Mouse (Mus musculus): ENCODE results near the gene Tbx21. TPM values are rescaled to one million over a fixed set of nuclear protein-coding genes. Genes with fewer than 3 reads are reported as not detected.

The Tbx21 gene
- total RNA-seq, 2 experiments from 2014 or later, result 0.45 to 0.62 TPM

DNA sequence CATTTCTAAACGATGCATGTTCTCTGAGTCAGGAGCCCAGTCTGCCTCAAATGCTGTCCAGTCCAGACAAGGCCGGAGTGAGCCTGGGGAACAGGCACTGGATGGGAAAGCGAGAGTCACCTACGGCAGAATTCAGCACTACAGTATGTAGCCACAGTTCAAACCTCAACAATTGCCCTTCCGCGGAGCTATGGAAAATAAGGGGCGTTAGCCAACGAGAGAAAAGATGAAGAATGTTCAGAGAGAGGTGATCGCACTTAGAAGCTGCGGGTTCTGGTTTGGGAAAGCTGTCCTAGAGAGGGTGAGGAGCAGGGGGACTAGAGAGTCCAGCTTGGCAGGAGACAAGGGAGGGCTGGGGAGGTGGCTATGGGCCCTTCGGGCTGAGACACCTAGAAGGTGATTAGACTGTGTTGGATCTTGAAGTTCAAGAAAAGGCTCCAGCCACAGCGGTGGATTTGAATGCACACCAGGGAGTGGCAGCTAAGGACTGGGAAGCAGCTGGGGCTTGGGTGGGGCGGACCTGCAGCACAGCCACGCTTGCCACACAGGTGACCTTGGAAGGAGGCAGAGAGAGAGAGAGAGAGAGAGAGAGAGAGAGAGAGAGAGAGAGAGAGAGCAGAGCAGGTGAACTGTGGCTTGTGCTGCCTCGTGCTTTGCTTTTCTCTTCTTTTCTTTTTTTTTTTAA is 30.2 kb downstream of the Tbx21 start:
- DNase-seq (ENCODE audit: low spot score in 2 of 2), result no peak

DNA sequence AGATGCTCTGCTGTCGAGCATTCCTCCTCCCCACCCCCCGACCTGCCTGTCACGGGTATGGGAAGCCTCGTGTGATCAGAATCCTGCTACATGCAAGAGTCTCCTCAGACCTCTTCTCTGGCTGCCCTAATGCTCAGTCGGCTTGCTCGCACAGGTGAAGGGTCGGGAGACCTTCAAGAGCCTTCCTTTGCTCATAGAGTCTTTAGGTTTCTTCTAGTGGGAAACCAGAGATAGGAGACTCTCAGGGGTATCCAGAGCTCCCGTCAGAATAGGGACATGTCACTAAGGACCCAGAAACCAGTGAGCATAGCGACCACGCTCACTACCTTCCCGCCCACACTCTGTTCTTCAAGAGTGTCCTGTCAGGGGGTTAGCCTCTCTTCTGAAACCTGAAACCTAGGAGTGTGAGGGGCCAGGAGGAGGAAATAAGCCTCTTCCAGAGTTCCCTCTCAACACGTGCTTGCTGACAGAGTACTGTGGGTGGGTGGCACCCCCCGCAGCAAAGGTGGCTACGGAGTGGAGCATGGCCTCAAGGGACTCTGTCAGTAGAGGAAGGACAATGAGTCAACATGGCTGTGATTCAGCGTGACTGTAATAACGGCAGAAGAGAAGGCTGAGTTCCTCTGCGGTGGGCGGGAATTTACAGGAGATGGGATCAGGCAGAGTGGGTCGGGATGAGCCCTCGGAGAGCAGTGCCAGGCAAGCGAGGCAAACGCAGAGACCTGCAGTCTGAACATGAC is 31.6 kb downstream of the Tbx21 start:
- no peak for DNase-seq (ENCODE audit: low spot score in 2 of 2)

DNA sequence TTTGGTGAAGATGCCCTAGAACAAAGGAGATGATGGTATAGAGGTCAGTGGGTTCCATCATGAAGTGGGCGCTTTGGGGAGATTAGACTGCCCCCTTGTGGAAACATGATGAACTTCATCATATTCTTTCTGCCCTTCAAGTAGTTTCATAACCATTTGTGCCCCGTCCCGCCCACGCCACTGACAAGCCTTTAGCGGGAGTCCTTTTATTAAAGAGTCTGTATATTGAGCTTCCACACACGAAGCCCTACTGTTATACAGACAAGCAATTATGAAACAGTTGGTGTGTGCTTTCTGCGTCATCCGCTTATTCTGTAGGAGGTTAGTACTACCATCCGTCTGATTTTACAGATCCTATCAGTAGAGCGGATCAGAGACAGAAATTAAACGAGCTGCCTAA is 32.2 kb downstream of the Tbx21 start:
- DNase-seq (ENCODE audit: low spot score in 2 of 2), result peak in 1 of 2 experiments; percentile 14

DNA sequence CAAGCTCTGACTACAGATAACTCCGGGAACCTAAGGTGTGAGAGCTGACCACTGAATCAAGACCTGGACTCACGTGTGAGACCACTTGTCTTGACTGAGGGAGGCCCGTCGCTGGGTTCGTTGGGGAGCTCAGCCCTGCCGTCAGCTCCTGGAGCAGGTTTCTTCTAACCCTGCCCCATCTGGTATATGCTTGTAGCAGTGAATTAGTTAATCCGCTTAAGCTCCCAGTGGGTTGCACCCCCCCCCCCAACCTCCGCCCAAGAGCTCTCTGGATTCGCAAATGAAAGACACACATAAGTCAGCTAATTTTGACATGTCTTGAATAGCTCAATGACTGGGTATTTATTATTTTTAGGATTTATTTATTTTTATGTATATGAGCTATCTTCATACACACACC is 34.8 kb downstream of the Tbx21 start:
- no peak for DNase-seq (ENCODE audit: low spot score in 2 of 2)

DNA sequence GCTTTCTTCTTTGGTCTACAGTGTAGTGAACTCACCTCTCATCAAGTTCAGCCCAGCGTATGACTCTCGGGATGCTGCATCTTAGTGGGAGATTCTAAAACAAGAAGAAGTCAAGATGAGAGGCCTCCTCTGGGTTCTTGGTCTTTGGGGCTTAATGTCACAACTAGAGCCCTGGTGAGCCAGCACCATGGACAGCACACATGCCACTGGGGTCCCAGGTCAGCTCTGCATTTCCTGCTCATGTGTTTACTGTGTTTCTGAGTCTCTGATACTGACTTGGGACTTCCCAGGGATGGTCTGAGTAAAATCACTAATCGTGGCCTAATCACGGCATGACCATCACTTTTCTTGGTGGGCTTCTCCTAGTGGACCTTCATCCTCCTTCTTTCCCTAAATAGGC is 36.4 kb downstream of the Tbx21 start:
- no peak for DNase-seq (ENCODE audit: low spot score in 2 of 2)

DNA sequence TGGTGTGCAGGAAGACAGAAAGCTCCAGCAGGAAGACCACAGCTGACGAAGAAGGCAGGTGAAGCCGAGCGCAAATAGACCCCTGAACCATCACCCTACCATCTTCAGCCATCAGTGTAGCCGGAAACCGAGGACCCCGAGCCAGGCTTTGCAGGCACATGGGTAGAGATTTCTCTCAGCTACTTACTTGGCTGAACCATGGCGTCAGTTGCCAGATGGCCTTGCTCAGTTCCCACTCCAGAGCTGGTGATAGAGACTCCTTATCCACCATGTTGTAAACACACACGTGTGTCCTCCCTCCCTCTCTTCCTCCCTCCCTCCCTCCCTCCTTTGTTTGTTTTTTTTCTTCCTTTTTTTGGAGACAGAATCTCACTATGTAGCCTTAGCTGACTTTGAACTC is 40.9 kb downstream of the Tbx21 start:
- DNase-seq (ENCODE audit: low spot score in 2 of 2), result no peak

DNA sequence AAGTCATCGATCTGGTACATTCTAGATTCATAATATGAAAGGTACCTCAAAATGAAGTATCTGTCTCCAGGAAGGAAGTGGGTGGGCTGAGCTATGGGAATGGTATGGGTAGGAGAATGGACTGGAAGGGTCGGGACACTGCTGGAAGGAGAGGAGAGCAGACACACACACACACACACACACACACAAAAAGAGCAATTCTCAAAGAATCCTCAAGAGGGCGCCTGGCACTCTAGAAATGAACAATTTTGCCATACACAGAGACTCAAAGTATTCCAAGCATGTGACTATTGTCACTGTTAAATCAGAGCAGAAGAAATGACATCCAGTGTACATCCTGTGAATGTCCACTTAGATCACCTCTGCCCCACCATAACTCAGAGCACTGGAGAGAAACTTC is 42.6 kb downstream of the Tbx21 start:
- no peak for DNase-seq (ENCODE audit: low spot score in 2 of 2)

DNA sequence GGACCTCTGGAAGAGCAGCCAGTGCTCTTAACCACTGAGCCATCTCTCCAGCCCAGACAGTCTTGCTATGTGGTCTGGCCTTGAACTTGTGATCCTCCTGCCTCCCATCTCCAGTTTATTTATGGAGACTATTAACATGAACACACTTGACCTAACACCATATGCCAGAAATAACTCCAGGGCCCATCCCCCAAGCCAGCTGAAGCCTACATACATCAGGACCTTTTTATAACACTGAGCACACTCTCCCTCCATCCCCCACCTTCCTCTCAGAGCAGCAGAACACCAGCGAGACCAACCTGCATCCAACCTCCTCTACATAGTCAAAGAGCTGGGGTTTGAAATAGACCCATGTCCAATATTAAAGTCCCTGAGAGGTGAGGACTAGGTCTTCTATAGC is 44.0 kb downstream of the Tbx21 start:
- no peak for DNase-seq (ENCODE audit: low spot score in 2 of 2)

DNA sequence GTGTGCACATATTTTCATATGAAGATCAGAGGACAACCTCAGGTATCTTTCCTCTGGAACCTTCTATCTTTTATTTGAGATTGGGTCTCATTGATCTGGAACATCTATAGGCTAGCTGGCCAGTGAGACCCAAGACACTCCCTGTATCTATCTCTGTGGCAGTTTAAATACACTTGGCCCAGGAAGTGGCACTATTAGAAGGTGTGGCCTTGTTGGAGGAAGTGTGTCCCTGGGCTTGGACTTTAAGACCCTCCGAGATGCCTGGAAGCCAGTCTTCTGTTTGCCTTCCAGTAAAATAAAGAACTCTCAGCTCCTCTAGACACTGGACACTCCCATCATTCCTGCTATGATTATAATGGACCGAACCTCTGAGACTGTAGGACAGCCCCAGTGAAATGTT is 45.4 kb downstream of the Tbx21 start:
- no peak for DNase-seq (ENCODE audit: low spot score in 2 of 2)

DNA sequence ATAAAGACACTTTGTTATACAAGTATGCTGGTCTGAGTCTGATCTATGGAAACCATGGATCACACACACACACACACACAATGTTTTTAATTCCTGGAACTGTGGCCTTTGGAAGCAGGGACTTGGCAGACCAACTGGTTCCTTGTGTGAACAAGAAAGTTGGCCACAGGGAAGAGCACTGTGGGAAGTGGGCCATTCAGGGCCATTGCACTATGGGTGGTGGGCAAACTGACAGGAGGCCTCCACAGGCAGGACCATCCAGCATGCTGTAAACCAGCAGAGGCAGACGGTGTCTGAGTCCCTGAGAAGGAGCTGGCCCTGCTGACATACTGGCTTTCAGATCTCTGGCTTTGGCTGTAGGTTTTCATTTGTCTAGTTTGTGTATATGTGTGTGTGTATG is 45.8 kb downstream of the Tbx21 start:
- no peak for DNase-seq (ENCODE audit: low spot score in 2 of 2)

DNA sequence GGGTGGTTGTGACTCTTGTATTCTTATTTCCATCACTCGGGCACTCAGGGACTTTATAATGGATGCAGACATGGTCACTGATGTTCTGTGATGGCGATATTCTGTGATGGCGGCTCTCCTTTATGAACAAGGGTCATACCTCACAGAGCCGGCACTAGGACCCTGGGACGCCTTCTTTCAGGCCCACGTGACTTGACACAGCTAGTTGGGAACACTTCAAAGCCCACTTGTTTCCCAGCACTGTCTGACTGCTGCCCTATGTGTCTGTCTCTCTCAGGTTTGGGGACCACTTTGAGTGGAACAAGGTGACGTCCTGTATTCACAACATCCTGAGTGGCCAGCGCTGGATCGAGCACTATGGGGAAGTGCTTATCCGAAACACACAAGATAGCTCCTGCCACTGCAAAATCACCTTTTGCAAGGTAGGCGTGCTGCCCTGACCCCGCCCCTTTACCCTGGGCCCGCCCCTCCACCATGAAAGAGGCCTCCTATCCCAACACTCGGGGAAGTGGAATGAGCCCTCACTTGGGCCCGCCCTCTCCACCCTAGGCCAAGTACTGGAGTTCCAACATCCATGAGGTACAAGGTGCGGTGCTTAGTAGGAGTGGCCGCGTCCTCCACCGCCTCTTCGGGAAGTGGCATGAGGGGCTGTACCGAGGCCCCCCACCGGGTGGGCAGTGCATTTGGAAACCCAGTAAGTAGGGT is 48.3 kb downstream of the Tbx21 start:
- DNase-seq (ENCODE audit: low spot score in 2 of 2), result no peak

DNA sequence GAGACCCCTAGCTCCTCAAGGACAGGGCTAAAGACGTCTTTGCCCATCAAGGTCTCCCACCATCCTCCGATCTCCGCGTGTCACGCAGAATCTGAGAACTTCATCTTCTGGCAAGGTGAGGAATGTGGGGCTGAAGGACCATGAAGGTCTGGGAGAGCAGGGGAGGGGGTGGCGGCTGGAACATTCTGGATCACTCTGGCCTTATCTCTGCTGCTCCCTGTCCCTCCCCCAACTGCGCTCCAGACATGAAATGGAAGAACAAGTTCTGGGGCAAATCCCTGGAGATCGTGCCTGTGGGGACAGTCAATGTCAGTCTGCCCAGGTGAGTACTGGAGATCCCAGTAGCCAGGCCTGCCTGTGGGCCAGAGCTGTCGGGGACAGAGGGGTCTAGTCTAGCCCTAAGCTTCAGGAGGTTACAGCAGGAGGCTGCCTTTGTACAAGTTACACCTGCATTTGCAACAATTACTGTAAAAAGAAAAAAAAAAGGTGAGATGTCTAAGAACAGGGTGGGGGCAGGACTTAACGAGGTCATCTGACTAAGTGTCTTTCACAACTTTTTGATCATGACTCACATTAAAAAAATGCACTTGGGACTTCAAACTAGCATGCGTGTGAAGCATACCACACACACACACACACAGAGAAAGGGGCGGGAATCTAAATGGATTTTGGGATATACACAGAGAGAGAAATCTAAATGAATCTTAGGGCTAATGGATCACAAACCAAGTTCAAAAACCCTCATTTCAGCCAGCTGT is 49.4 kb downstream of the Tbx21 start:
- no peak for DNase-seq (ENCODE audit: low spot score in 2 of 2)

DNA sequence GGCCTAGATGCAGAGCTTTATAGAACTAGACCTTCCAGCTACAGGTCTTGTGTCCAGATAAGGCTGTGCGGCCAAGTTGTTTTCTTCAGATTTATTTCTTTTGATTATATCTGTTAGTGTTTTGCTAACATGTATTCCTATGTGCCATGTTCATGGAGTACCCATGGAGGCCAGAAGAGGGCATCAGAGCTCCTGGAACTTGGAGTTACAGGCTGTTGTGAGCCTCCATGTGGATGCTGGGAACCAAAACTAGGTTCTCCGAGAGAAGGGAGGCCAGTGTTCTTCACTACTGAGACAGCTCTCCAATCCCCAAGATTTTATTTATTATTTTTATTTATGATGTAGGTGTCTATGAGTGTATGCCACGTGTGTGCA is 51.2 kb downstream of the Tbx21 start:
- DNase-seq (ENCODE audit: low spot score in 2 of 2), result no peak

DNA sequence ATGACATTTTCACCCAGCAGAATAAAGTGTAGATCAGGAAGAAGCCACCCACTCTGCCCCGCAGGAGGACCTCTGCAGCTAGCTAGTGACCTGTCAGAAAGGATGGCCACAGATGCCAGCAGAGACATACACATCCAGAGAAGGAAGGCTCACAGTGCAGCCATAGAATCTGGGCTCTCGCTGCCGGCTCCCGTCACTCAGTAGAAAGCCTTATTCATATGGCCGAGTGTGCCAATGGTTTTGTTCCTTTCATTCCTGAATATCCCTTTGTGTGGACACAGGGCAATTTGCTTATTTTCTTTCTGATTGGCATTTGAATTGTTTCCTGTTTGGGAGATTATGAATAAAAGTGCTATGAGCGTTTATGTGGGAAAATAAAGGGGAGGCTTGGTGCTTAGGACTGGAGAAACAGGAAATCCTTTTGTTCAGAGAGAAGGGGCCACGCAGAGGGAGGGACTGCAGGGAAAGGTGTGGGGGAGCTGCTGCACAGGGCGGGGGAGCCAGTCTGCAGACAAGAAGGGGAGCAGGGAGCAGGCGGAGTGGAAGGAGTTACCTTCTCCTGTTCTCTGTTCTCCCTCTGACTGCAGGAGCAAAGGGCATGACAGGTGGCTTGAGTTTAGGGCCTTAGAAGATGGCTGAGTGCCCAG is 51.7 kb downstream of the Tbx21 start:
- DNase-seq (ENCODE audit: low spot score in 2 of 2), result no peak

DNA sequence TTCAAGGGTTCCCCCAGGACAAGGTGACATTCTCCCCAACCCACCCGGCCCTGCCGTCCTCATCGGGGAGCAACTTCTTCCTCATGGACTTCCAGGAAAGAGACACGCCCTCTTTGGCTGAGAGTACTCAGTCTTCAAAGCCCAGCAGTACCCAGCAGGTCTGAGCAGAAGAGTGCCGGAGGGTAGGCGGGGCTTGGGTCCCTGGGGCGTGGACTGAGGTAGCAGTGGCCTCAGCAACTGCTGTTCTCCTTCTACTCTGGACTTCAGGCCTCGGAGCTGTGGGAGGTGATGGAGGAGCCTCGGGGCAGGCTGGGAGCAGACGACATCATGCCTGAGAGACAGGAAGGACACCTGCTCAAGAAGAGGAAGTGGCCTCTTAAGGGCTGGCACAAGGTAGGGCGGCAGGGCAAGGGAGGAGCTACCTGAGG is 62.9 kb downstream of the Tbx21 start:
- DNase-seq (ENCODE audit: low spot score in 2 of 2), result no peak

DNA sequence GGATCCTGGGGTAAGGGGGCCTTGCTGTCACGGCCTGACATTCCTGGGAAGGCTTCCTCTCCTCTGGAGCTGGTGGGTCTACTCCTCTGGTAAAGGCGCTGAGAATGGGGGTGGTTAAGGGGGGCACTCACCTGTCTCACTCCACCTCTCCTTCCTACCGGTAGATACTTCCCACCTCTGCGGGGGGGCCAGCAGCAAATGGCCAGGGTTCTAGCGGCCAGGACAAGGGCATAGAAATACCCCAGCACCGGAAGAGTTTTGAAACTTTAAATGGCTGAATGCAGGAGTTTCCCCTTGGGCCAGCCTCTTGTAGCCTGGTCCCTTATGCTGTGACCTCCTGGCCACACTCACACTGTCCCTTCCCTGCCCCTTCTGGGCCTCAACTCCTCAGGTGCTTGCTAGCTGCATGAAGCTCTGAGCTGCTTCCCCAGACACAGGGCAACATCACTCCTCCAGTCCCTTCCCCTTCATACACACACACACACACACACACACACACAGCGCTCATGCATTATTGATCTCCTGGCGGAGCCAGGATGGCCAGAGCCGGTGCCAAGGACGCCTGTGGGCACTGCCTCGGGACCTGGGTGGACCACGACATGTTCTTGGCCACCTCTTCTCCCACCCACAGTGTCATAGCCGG is 64.1 kb downstream of the Tbx21 start:
- DNase-seq (ENCODE audit: low spot score in 2 of 2), result no peak

DNA sequence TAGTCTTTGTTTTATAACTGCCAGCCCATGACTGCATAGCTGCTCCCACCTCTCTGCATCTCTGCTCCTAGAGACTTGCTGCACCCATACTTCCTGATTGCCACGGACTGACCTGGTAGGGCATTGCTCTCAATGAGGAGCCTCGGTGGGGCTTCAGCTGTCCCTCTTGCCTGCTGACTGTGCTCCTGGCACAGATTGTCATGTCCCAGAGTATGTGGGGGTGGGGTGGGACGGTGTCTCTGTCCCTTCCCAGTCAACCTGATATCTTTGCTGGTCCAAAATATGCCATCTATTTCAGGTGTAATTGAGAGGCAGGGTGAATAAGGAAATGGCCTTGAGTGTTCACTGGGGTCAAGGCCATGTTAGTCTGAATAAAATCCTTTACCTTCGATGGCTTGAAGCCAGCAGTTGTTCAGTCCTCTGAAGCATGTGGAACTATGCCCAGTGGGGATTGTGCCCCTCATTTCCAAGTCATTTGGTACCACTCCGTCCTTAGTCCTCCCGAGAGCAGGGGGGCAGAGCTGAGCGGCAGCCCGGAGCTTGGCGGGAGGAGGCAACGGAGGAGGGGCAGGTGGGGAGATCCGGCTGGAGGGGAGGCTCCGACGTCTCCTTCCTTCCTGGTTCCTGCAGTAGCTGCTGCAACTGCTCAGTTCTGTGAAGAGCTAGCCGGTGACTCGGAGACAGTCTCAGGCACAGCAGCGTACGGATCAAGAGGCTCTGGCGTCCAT is 64.8 kb downstream of the Tbx21 start, which contains the start of gene Osbpl7:
TSS of gene Osbpl7 (plus strand) at position 413 of the 728 bp plus-strand sequence.
- DNase-seq (ENCODE audit: low spot score in 2 of 2), result peak; percentile 50 to 63

DNA sequence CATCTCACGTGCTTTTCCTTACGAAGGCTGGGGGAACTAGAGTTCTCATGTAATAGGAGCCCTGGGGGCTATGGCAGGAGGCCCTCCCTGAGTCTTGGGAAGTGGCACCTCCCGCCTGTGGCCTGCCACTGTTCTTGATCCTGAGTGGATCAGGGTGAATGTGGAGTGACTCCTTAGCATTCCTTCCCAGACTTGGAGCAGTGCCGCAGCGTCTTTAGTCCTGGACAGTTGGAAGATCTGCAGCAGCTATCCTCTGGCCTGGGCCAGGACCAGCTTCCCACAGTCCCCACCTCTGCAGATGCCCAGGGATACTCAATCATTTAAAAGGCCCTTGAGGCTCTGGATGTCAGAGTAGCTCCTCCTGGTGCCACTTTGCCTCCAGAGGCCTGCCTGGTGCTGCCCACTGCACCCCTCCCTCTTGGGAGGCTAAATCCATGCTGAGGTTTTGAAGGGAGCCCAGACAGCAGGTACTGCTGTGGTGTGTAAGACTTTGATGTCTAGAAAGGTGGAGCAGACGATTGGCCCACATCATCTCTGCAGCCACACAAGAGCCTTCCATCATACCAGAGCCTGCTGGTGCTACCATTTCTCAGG is 65.5 kb downstream of the Tbx21 start:
- DNase-seq (ENCODE audit: low spot score in 2 of 2), result no peak

DNA sequence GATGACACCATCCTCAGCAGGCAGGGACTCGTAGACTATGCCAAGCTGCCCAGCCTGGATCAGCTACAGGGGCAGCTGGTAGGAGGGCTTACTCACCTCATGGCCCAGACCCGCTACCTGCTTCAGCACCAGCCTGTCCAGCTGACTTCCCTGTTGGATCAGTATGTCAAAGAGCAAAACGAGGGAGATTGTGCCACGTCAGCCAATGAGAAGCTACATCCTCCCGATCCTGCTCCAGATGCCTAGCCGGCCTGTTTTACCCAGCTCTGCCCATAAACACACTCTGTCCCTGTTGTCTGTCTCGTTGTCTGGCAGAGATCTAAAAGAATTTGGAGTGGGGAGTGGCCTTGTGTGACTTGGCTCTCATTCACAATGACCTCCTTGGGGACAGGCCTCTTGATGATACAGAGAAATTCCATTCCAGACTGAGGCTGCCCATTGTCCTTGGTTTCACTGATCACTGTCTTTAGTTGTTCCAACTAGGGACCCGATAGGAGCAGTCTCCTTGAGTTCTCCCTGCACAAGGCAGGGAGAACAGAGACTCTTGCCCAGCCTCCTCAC is 67.0 kb downstream of the Tbx21 start:
- peak in 1 of 2 experiments; percentile 18 for DNase-seq (ENCODE audit: low spot score in 2 of 2)
